Mouse (Mus musculus) retina, adult 2 months (tissue): ENCODE measurements around the gene Ppp1r15b.
A peak's percentile ranks its signal among the peaks of the same experiment; 100 is the strongest.

Experiments
- DNase-seq: peaks from one replicate; pipeline ENCODE4 v3.0.0-alpha.2; 2012; ENCODE audit warnings: low read depth, low spot score

Ppp1r15b gene

GRCm38 (mm10) chr1:133121246-133121645, 9.7 kb upstream of the Ppp1r15b start:
- DNase-seq = no peak

- DNase-seq = no peak
Measured at GRCm38 (mm10) chr1:133124137-133124536, 6.8 kb upstream of the Ppp1r15b start.

- no peak for DNase-seq
Measured at GRCm38 (mm10) chr1:133125640-133126364, 5.1 kb upstream of the Ppp1r15b start.

GRCm38 (mm10) chr1:133126365-133126740, 4.6 kb upstream of the Ppp1r15b start:
- no peak for DNase-seq

- no peak for DNase-seq
Measured at GRCm38 (mm10) chr1:133127328-133127727, 3.6 kb upstream of the Ppp1r15b start.

- no peak for DNase-seq
Measured at GRCm38 (mm10) chr1:133129471-133130221, 1.3 kb upstream of the Ppp1r15b start.

- DNase-seq = peak; percentile 9
Measured at GRCm38 (mm10) chr1:133131561-133131905, 590 bp downstream of the Ppp1r15b start.

GRCm38 (mm10) chr1:133131936-133132335, 993 bp downstream of the Ppp1r15b start:
- DNase-seq = no peak

GRCm38 (mm10) chr1:133132388-133133326, 1.7 kb downstream of the Ppp1r15b start:
- DNase-seq = no peak

- no peak for DNase-seq
Measured at GRCm38 (mm10) chr1:133133425-133133824, 2.5 kb downstream of the Ppp1r15b start.

GRCm38 (mm10) chr1:133134071-133134470, 3.1 kb downstream of the Ppp1r15b start:
- no peak for DNase-seq

GRCm38 (mm10) chr1:133134881-133135280, 3.9 kb downstream of the Ppp1r15b start:
- no peak for DNase-seq

- DNase-seq = no peak
Measured at GRCm38 (mm10) chr1:133135808-133136207, 4.9 kb downstream of the Ppp1r15b start.

GRCm38 (mm10) chr1:133138401-133138800, 7.5 kb downstream of the Ppp1r15b start:
- no peak for DNase-seq

GRCm38 (mm10) chr1:133146014-133147009, 15.4 kb downstream of the Ppp1r15b start:
- DNase-seq = no peak

- no peak for DNase-seq
Measured at GRCm38 (mm10) chr1:133147324-133147723, 16.4 kb downstream of the Ppp1r15b start.

GRCm38 (mm10) chr1:133148122-133148521, 17.2 kb downstream of the Ppp1r15b start:
- DNase-seq = no peak

GRCm38 (mm10) chr1:133150556-133150955, 19.6 kb downstream of the Ppp1r15b start:
- no peak for DNase-seq

- DNase-seq = no peak
Measured at GRCm38 (mm10) chr1:133152213-133152612, 21.3 kb downstream of the Ppp1r15b start.

GRCm38 (mm10) chr1:133155270-133155669, 24.3 kb downstream of the Ppp1r15b start:
- DNase-seq = no peak

- DNase-seq = no peak
Measured at GRCm38 (mm10) chr1:133159128-133159564, 28.2 kb downstream of the Ppp1r15b start.
